15 mouse cellular contexts compared by ENCODE assay signal in genomic region chr12:104924546-104924945, GRCm38 (mm10). TPM values are rescaled to one million over a fixed set of nuclear protein-coding genes. Genes with fewer than 3 reads are reported as not detected.
DNase-seq lines count a peak whose midpoint lies in the region; ATAC-seq and TF ChIP-seq lines count a peak whose summit lies in the region.
"Had no signal": no experiment of that assay in that cellular context is flagged by ENCODE, and none has a peak within 500 bp of the region (broad histone marks: within the 10 kb centered on the region; RNA-seq: fewer than 3 reads in every experiment).

No protein-coding gene starts in this region.

- no peak for TF ChIP-seq EP300 in stomach, postnatal 0 days (optimal IDR thresholded peaks at IDR 0.05)

- DNase-seq in hindbrain, postnatal 0 days (ENCODE audit: low spot score) = no peak
- DNase-seq in stomach, postnatal 0 days (ENCODE audit: low spot score) = no peak
- DNase-seq in limb, embryonic 11.5 days (ENCODE audit: low spot score) = no peak
- no peak for DNase-seq in heart, postnatal 14 days
- no peak for DNase-seq in thymus, postnatal 25 days
- DNase-seq: adrenal gland, adult 2 months; cerebellum, adult 9-11 months; lung, postnatal 14 days; right cerebral cortex, postnatal 4 days had no signal

- no peaks in the 10 kb centered on the region for H3K9me3 ChIP-seq in hindbrain, postnatal 0 days (ENCODE audit: low read length)
- H3K9me3 ChIP-seq in hindbrain, embryonic 13.5 days = no peaks in the 10 kb centered on the region
- no peaks in the 10 kb centered on the region for H3K9me3 ChIP-seq in stomach, embryonic 14.5 days (ENCODE audit: control insufficient read depth, low read depth, low read length)
- H3K9me3 ChIP-seq in stomach, postnatal 0 days (ENCODE audit: control insufficient read depth, low read length) = no peaks in the 10 kb centered on the region
- no peaks in the 10 kb centered on the region for H3K9me3 ChIP-seq in limb, embryonic 11.5 days (ENCODE audit: control insufficient read depth, low read length)
- H3K9me3 ChIP-seq: heart, embryonic 15.5 days; liver, embryonic 12.5 days had no signal

- ATAC-seq in hindbrain, postnatal 0 days = no peak
- ATAC-seq in hindbrain, embryonic 13.5 days (ENCODE audit: low FRiP score) = no peak
- no peak for ATAC-seq in stomach, embryonic 14.5 days (ENCODE audit: insufficient number of reproducible peaks, insufficient read depth, low FRiP score, low read depth)
- no peak for ATAC-seq in stomach, postnatal 0 days (ENCODE audit: low FRiP score, low TSS enrichment)
- ATAC-seq in limb, embryonic 11.5 days (ENCODE audit: insufficient number of reproducible peaks, low FRiP score, low TSS enrichment, low read depth) = no peak
- ATAC-seq: CD4-positive, CD25-positive, alpha-beta regulatory T cell, adult 4 months; inflammation-experienced regulatory T-cells, adult 6 months; liver, embryonic 12.5 days had no signal

- intact Hi-C loops in heart, postnatal 14 days (cut with DNase I) = no loop called here

- H3K9ac ChIP-seq in hindbrain, postnatal 0 days (replicated peaks; ENCODE audit: low read length) = no peak overlapping the region
- H3K9ac ChIP-seq in hindbrain, embryonic 13.5 days = no peak overlapping the region
- H3K9ac ChIP-seq in stomach, embryonic 14.5 days (replicated peaks; ENCODE audit: low read depth, low read length) = no peak overlapping the region
- H3K9ac ChIP-seq in stomach, postnatal 0 days (ENCODE audit: low read length) = no peak overlapping the region
- no peak overlapping the region for H3K9ac ChIP-seq in limb, embryonic 11.5 days (ENCODE audit: low read length)
- H3K9ac ChIP-seq: heart, embryonic 15.5 days; liver, embryonic 12.5 days had no signal

- H3K4me3 ChIP-seq in hindbrain, postnatal 0 days (ENCODE audit: low read length) = no peak overlapping the region
- no peak overlapping the region for H3K4me3 ChIP-seq in hindbrain, embryonic 13.5 days
- no peak overlapping the region for H3K4me3 ChIP-seq in stomach, embryonic 14.5 days (ENCODE audit: low read depth, low read length)
- H3K4me3 ChIP-seq in stomach, postnatal 0 days (ENCODE audit: low read depth, low read length) = no peak overlapping the region
- no peak overlapping the region for H3K4me3 ChIP-seq in limb, embryonic 11.5 days (ENCODE audit: low read depth, low read length)
- H3K4me3 ChIP-seq: heart, embryonic 15.5 days; liver, embryonic 12.5 days had no signal

- H3K27ac ChIP-seq in hindbrain, postnatal 0 days = peak overlapping the region; percentile 32; the same call in 1 of the 2 replicates
- no peak overlapping the region for H3K27ac ChIP-seq in hindbrain, embryonic 13.5 days
- peak overlapping the region; percentile 58; the same call in 1 of the 2 replicates for H3K27ac ChIP-seq in stomach, embryonic 14.5 days (ENCODE audit: low read length)
- no peak overlapping the region for H3K27ac ChIP-seq in stomach, postnatal 0 days (replicated peaks)
- peak overlapping the region; percentile 69; the same call in 1 of the 2 replicates for H3K27ac ChIP-seq in limb, embryonic 11.5 days (replicated peaks; ENCODE audit: low read depth, low read length)
- H3K27ac ChIP-seq: liver, embryonic 12.5 days had no signal

- H3K27me3 ChIP-seq in hindbrain, postnatal 0 days (ENCODE audit: insufficient read depth, low read length) = no peaks in the 10 kb centered on the region
- 0 out of 2 replicates have a peak, but pooled peaks cover 15% of the 10 kb centered on the region for H3K27me3 ChIP-seq in hindbrain, embryonic 13.5 days
- no peaks in the 10 kb centered on the region for H3K27me3 ChIP-seq in stomach, embryonic 14.5 days (ENCODE audit: control insufficient read depth, insufficient read depth, low read length)
- H3K27me3 ChIP-seq in stomach, postnatal 0 days (ENCODE audit: control insufficient read depth, insufficient read depth, low read length) = no peaks in the 10 kb centered on the region
- H3K27me3 ChIP-seq in limb, embryonic 11.5 days (ENCODE audit: control insufficient read depth, insufficient read depth, low read length) = no peaks in the 10 kb centered on the region
- H3K27me3 ChIP-seq: heart, embryonic 15.5 days; liver, embryonic 12.5 days had no signal

- no peaks in the 10 kb centered on the region for H3K36me3 ChIP-seq in hindbrain, postnatal 0 days (ENCODE audit: insufficient read depth, low read length)
- no peaks in the 10 kb centered on the region for H3K36me3 ChIP-seq in hindbrain, embryonic 13.5 days
- H3K36me3 ChIP-seq in stomach, embryonic 14.5 days (ENCODE audit: control insufficient read depth, insufficient read depth, low read length) = no peaks in the 10 kb centered on the region
- H3K36me3 ChIP-seq in stomach, postnatal 0 days (ENCODE audit: control insufficient read depth, insufficient read depth, low read length) = no peaks in the 10 kb centered on the region
- H3K36me3 ChIP-seq in limb, embryonic 11.5 days (ENCODE audit: control insufficient read depth, insufficient read depth, low read length) = no peaks in the 10 kb centered on the region
- H3K36me3 ChIP-seq: heart, embryonic 15.5 days; liver, embryonic 12.5 days had no signal

- no peak for TF ChIP-seq CTCF in hindbrain, postnatal 0 days (IDR thresholded peaks at IDR 0.05; ENCODE audit: low read depth)
- TF ChIP-seq CTCF in stomach, postnatal 0 days (IDR thresholded peaks at IDR 0.05; ENCODE audit: low read depth) = no peak

- H3K4me2 ChIP-seq in hindbrain, postnatal 0 days (ENCODE audit: low read depth, low read length) = no peak overlapping the region
- H3K4me2 ChIP-seq in hindbrain, embryonic 13.5 days = no peak overlapping the region
- no peak overlapping the region for H3K4me2 ChIP-seq in stomach, embryonic 14.5 days (replicated peaks; ENCODE audit: low read depth, low read length)
- no peak overlapping the region for H3K4me2 ChIP-seq in stomach, postnatal 0 days (replicated peaks; ENCODE audit: low read depth)
- H3K4me2 ChIP-seq in limb, embryonic 11.5 days (ENCODE audit: low read depth, severe bottlenecking) = no peak overlapping the region
- H3K4me2 ChIP-seq: heart, embryonic 15.5 days; liver, embryonic 12.5 days had no signal

- H3K4me1 ChIP-seq in hindbrain, postnatal 0 days (ENCODE audit: insufficient read depth, low read length) = peaks cover 17% of the 10 kb centered on the region
- H3K4me1 ChIP-seq in hindbrain, embryonic 13.5 days (replicated peaks) = peaks cover 33% of the 10 kb centered on the region
- peaks cover 11% of the 10 kb centered on the region; the same call in 1 of the 2 replicates for H3K4me1 ChIP-seq in stomach, embryonic 14.5 days (ENCODE audit: control insufficient read depth, insufficient read depth, low read length)
- no peaks in the 10 kb centered on the region for H3K4me1 ChIP-seq in stomach, postnatal 0 days (replicated peaks; ENCODE audit: control insufficient read depth, insufficient read depth)
- H3K4me1 ChIP-seq in limb, embryonic 11.5 days (ENCODE audit: control insufficient read depth, insufficient read depth, low read length) = peaks cover 3% of the 10 kb centered on the region
- H3K4me1 ChIP-seq: heart, embryonic 15.5 days; liver, embryonic 12.5 days had no signal

- WGBS in hindbrain, postnatal 0 days = 76% methylated on average over 3 of the region's 3 CpGs
- 87% methylated on average over 3 of the region's 3 CpGs for WGBS in hindbrain, embryonic 13.5 days
- WGBS in stomach, embryonic 14.5 days = 86% methylated on average over 3 of the region's 3 CpGs
- 89% methylated on average over 3 of the region's 3 CpGs for WGBS in stomach, postnatal 0 days
- 90% methylated on average over 3 of the region's 3 CpGs for WGBS in limb, embryonic 11.5 days

RNA-seq across cellular contexts. Expression of gene Clmn, which starts 59.7 kb away (rescaled TPM):
- 2.6 and 3.1 TPM in 2 replicates for total RNA-seq in hindbrain, postnatal 0 days (2014; rRNA removed)
- 1.7 and 2.6 TPM in 2 replicates for polyA plus RNA-seq in hindbrain, postnatal 0 days (2015; fragmentation: Nextera tagmentation; extraction: Ambion mirVana)
- 1.2 and 2.1 TPM in 2 replicates for polyA plus RNA-seq in hindbrain, embryonic 13.5 days (2015; fragmentation: Nextera tagmentation; extraction: Ambion mirVana)
- 3.1 TPM in 2 replicates for polyA plus RNA-seq in stomach, embryonic 14.5 days (2014; fragmentation: Nextera tagmentation; extraction: Ambion mirVana)
- 5.5 and 8.0 TPM in 2 replicates for polyA plus RNA-seq in stomach, postnatal 0 days (2015; fragmentation: Nextera tagmentation; extraction: Ambion mirVana)
- polyA plus RNA-seq in limb, embryonic 11.5 days (2014; fragmentation: Nextera tagmentation; extraction: Ambion mirVana) = 5.9 and 6.3 TPM in 2 replicates
- total RNA-seq in heart, postnatal 14 days (2021) = 1 to 10 TPM; 2.7 to 3.5 TPM
- polyA plus RNA-seq: CD4-positive, CD25-positive, alpha-beta regulatory T cell, adult 4 months had no signal

Comparison
In these comparisons a context has a peak if more than half of its experiments do, and no peak if none do; other contexts are left out.
1. H3K27ac ChIP-seq: peak in hindbrain, postnatal 0 days (single experiment), stomach, embryonic 14.5 days (single experiment) and limb, embryonic 11.5 days (single experiment); none in hindbrain, embryonic 13.5 days (single experiment) and stomach, postnatal 0 days (single experiment).